Mouse (Mus musculus) neural tube, embryonic 15.5 days (tissue): ENCODE results near the gene Fgfr2. TPM values are rescaled to one million over a fixed set of nuclear protein-coding genes. Genes with fewer than 3 reads are reported as not detected.

Source experiments
- ATAC-seq: fragments of 200-750 bp; cut with Nextera tagmentation; 2 replicates; pipeline ENCODE4 v1.8.0; 2017; ENCODE audit warnings: mild to moderate bottlenecking, moderate TSS enrichment, moderate library complexity; ENCODE audit not compliant: low FRiP score
- H3K27ac ChIP-seq: fragments of 300-500 bp; sonication (generic); replicated peaks from 2 replicates; pipeline ENCODE4 v1.5.1; 2015; ENCODE audit warnings: mild to moderate bottlenecking, inconsistent platforms
- H3K27me3 ChIP-seq: fragments of 300-500 bp; sonication (generic); replicated peaks from 2 replicates; pipeline ENCODE4 v1.6.1; 2015; ENCODE audit warnings: inconsistent platforms
- H3K36me3 ChIP-seq: fragments of 300-500 bp; sonication (generic); 2 replicates; pipeline ENCODE4 v1.6.1; 2015; ENCODE audit warnings: inconsistent platforms
- H3K4me1 ChIP-seq: fragments of 300-500 bp; sonication (generic); 2 replicates; pipeline ENCODE4 v1.6.1; 2015; ENCODE audit warnings: inconsistent platforms
- H3K4me2 ChIP-seq: fragments of 300-500 bp; sonication (generic); 2 replicates; pipeline ENCODE4 v1.6.1; 2015; ENCODE audit warnings: inconsistent platforms, mild to moderate bottlenecking, moderate library complexity
- H3K4me3 ChIP-seq: fragments of 300-500 bp; sonication (generic); replicated peaks from 2 replicates; pipeline ENCODE4 v1.5.1; 2015; ENCODE audit warnings: mild to moderate bottlenecking, inconsistent platforms
- H3K9ac ChIP-seq: fragments of 300-500 bp; sonication (generic); replicated peaks from 2 replicates; pipeline ENCODE4 v1.6.1; 2015; ENCODE audit warnings: mild to moderate bottlenecking, inconsistent platforms
- H3K9me3 ChIP-seq: fragments of 300-500 bp; sonication (generic); replicated peaks from 2 replicates; pipeline ENCODE4 v1.6.1; 2016; ENCODE audit warnings: inconsistent platforms
- WGBS: fragments of 180-500 bp; shearing (Covaris S2); methylation state at CpG from one replicate; pipeline ENCODE4 v1.1.7; 2015; ENCODE audit warnings: mixed read lengths; 5-methylcytosine and 5-hydroxymethylcytosine counted together
- polyA plus RNA-seq: library from polyadenylated mRNA; unstranded; fragments of >200 nt; fragmentation: Nextera tagmentation; extraction: Ambion mirVana; gene quantifications from 2 replicates; pipeline ENCODE4 v1.2.1, GENCODE M21; 2015

The Fgfr2 gene
- polyA plus RNA-seq, 1 experiment from 2014 or later = 21.2 TPM

DNA sequence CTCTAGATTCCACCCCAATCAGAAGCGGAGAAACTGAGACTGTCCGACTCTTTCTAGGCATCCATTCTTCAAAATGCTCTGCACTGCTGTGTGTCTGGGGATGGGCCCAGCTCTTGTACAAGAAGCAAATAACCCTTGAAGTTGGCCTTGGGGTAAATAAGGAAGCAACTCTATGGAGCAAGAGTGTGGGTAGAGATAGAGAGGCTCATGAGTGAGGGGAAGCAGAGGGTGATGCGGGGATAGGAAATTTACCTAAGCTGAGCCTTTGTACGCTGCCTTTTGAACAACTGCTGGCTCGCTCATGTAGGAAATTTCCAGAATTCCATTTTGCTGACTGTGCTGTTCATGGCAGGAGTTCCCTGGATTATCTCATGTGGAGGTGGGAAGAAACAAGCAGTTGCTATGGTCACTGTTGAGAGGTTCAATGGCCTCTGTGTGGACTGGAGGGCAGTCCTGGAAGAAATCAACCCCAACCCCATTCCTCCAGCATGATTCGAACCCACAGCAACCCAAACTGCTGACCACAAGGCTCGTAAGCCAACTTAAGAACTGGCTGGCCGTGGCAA is 896.0 kb downstream of the Fgfr2 start:
- Histone ChIP-seq H3K36me3 (no peaks in the 10 kb centered on the region), H3K27ac (no peak overlapping the region), H3K4me2 (no peak overlapping the region), H3K9ac (no peak overlapping the region), H3K27me3 (0 out of 2 replicates have a peak, but pooled peaks cover 4% of the 10 kb centered on the region), H3K9me3 (no peaks in the 10 kb centered on the region), H3K4me1 (peaks cover 8% of the 10 kb centered on the region; the same call in 1 of the 2 replicates), H3K4me3 (no peak overlapping the region)
- 0 out of 2 replicates have a peak, but pooled peaks have one; percentile 11 for ATAC-seq
- WGBS = 84% methylated on average over 8 of the region's 8 CpGs

DNA sequence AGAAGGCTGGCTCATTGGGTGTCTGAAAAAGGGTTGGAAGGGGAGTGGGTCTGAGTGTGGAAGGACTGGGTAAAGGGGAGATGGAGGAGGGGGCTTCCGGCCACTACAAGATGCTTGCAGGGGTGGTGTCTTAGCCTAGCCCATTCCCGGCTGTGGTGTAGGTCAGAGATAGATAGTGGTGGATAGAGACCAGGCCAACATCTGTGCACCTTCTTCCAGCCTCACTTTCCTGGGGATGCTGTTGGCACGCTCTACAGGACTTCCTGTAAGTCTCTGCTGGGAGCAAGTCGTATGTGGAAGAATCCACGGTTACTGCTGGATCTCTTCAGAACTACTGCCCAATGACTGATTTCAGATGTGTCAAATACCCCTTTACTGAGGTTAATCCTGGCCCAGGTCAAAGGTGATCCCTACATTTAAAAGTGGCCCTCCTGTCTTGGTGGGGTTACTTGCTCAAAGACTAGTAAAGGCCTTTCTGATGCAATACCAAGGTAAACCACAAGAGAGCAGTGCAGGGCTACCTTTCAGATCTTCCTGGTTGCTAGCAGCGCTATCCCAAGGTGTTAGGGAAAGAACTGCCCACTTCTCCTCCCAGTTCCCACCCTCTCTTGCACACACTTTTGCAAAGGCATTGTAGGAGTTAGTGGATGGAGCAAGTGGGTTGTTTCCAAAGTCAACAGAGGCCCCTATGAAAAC is 896.6 kb downstream of the Fgfr2 start:
- Histone ChIP-seq H3K36me3 (no peaks in the 10 kb centered on the region), H3K4me1 (peaks cover 8% of the 10 kb centered on the region; the same call in 1 of the 2 replicates), H3K27me3 (0 out of 2 replicates have a peak, but pooled peaks cover 4% of the 10 kb centered on the region), H3K9me3 (no peaks in the 10 kb centered on the region), H3K4me2 (no peak overlapping the region), H3K27ac (no peak overlapping the region), H3K4me3 (no peak overlapping the region), H3K9ac (no peak overlapping the region)
- 69% methylated on average over 6 of the region's 6 CpGs for WGBS
- ATAC-seq = peak; percentile 49; the same call in 1 of the 2 replicates

DNA sequence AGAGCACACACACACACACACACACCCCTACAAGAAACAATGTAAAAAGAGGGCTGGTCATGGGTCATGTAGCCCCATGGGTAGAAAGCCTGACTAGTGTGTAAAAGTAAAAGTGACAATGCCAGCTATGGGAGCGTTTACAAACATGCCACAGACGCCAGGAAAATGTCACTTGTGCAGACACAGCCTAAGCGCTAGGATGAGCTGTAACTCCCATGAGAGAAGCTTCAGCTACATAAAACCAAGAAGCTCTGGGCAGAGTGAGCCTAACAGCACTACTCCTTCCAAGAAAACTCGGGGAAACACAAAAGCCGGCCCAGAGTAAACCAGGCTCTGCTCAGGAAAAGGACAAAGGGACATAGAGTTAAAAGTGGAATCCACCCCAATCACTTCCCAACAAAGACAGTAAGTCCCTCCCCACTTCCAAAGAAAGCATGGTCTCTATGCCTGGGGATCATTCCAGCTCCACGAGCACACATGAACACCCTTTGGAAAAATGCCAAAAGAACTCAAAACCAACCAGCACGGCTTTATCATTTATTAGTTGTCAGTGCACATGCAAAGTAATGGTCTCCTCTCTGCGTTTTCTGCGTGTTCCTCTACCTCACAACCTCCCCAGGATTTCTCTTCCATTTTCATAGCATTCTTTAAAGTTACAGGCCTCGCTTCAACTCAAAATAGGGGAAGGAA is 899.6 kb downstream of the Fgfr2 start:
- Histone ChIP-seq H3K27me3 (0 out of 2 replicates have a peak, but pooled peaks cover 4% of the 10 kb centered on the region), H3K36me3 (no peaks in the 10 kb centered on the region), H3K4me3 (no peak overlapping the region), H3K27ac (no peak overlapping the region), H3K4me1 (peaks cover 8% of the 10 kb centered on the region; the same call in 1 of the 2 replicates), H3K9me3 (no peaks in the 10 kb centered on the region), H3K4me2 (no peak overlapping the region), H3K9ac (no peak overlapping the region)
- WGBS = 35% methylated on average over 10 of the region's 10 CpGs
- ATAC-seq = no peak

DNA sequence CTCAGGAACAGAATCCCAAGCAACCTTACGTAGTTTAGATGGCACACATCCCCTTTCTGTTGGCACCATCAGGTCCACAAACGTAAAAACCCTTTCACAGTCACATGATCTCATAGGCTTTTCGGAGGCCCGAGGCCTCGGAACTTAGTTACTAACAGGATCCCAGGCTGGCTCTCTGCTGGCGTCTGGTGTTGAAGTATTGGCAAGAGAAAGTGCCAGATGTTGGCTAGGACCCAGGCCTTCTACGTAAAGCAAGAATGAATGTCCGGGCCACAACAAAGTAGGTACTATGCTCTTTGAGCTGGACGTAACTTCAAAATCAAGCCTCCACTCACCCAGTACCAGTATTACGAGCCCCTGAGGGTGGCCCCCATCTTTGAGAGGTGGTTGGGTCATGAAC is 909.1 kb downstream of the Fgfr2 start:
- no peak overlapping the region for H3K27ac ChIP-seq
- no peak overlapping the region for H3K9ac ChIP-seq
- WGBS = 70% methylated on average over 10 of the region's 10 CpGs
- no peaks in the 10 kb centered on the region for H3K36me3 ChIP-seq
- ATAC-seq = no peak
- H3K27me3 ChIP-seq = peaks cover 5% of the 10 kb centered on the region
- H3K4me2 ChIP-seq = no peak overlapping the region
- no peaks in the 10 kb centered on the region for H3K9me3 ChIP-seq
- H3K4me3 ChIP-seq = no peak overlapping the region
- peaks cover 29% of the 10 kb centered on the region for H3K4me1 ChIP-seq

DNA sequence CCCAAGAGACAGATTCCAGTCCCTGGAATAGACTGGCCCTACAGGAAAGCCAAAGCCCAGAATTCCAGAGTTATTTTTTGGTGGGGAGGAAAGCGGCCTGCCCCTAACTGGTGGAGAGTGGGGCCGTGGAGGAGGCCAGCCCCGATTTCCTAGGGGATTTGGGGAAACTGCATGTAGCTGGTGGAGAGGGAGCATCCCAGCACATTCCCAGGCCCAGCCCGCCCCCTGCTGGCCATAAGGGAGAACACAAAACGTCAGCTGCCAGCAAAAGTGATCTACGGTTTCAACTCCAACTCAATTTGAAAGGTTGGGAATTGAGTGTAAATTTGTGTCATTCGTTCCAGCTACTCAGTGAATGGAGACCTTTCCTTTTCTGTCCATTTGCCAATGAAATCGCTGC is 909.7 kb downstream of the Fgfr2 start:
- Histone ChIP-seq H3K36me3 (no peaks in the 10 kb centered on the region), H3K4me2 (no peak overlapping the region), H3K9ac (no peak overlapping the region), H3K4me1 (peaks cover 29% of the 10 kb centered on the region), H3K27me3 (peaks cover 5% of the 10 kb centered on the region), H3K27ac (no peak overlapping the region), H3K9me3 (no peaks in the 10 kb centered on the region), H3K4me3 (no peak overlapping the region)
- 6% methylated on average over 8 of the region's 8 CpGs for WGBS
- ATAC-seq = no peak; the same call in 1 of the 2 replicates

DNA sequence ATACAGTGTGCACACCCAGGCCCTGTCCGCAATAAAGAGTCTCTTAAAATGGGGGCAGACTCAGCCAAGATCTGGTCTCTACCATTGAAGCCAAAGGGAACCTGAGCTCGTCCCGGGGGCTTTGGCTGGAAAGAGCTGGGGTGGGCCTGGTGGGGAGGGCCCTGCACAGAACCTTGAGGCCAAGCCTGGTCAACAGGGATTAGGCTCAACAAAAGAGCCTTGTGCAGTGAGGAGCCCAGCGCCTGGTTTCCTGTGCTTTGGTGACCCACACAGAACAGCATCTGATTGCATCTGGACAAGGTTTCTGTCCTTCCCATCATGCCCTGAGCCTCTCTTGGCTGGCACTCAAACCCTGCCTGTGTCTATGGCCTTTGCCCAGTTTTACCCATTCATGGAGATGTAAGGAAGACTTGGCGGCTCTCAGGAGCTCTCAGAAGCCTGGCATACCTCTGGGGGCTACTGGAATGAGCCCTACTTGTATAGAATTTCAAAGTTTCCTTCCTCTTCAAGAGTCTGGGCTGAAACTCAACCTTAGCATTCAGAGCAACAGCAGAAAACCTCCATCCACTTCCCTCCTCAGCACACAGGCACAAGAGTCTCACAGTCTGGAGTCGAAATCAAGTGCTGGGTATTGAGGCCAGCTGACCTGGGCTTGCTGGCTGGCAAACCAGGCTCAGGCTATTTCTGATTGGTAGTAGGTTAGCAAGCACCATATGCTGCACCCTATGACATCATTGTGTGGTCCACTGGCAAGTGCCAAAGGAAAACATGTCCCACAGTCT is 911.0 kb downstream of the Fgfr2 start:
- no peak for ATAC-seq
- Histone ChIP-seq H3K4me3 (no peak overlapping the region), H3K36me3 (no peaks in the 10 kb centered on the region), H3K4me2 (no peak overlapping the region), H3K9me3 (no peaks in the 10 kb centered on the region), H3K27ac (no peak overlapping the region), H3K9ac (no peak overlapping the region), H3K4me1 (peaks cover 29% of the 10 kb centered on the region), H3K27me3 (peaks cover 5% of the 10 kb centered on the region)
- 77% methylated on average over 6 of the region's 6 CpGs for WGBS

DNA sequence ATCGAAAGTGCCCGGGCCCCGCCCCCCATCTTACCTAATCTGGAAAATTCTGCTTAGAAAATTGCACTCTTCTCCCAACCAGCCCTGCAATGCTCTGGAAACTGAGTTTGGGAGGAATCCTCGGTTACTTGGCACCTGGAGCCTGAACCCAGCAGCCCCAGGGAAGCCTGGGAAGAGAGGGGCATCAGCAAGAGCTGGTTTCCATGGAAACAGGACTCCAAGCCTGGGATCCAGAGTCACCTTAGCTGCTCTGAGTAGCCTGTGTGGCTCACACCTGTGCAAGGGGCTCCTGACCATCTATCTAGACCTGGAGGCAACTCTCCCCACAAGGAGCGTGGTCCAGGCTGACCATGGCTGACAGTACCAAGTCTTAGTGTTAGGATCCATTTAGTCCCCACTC is 912.5 kb downstream of the Fgfr2 start:
- Histone ChIP-seq H3K27ac (no peak overlapping the region), H3K4me3 (no peak overlapping the region), H3K4me2 (no peak overlapping the region), H3K9me3 (no peaks in the 10 kb centered on the region), H3K27me3 (peaks cover 5% of the 10 kb centered on the region), H3K36me3 (no peaks in the 10 kb centered on the region), H3K9ac (no peak overlapping the region), H3K4me1 (peaks cover 29% of the 10 kb centered on the region)
- ATAC-seq = no peak
- WGBS = 77% methylated on average over 5 of the region's 5 CpGs

DNA sequence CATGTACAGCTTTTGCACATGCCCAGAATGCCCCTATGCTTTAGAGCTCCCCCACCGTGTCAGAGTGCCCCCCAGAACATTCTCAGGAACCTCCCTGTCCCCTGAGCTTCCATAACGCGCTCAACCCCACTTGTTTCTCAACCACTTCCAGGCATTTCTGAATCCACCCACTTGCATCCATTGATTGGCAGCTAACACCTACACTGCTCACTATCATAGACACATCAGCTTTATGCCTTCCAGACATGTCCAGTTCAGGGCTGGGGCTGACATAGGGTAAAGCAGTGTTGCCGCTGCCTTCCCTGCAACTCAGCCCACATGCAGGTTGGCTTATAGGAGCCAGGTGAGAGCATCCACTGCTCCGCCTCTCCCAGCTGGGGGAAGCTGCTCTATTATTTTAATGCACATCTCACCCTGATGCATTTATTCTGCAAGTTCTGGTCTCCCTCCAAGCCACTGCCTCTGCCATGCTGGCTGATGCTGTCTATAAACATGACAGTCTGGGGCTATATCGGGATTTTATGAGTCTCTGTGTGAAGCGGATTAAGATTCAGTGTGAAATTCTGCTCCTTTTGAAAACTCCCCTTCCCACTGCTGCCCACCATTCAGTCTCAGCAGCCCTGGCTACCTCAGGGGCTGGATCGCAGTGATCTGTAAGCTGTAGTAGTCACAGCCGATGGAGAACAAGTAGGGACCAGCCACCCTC is 914.1 kb downstream of the Fgfr2 start:
- H3K36me3 ChIP-seq = no peaks in the 10 kb centered on the region
- 69% methylated on average over 9 of the region's 9 CpGs for WGBS
- H3K4me2 ChIP-seq = no peak overlapping the region
- H3K27ac ChIP-seq = no peak overlapping the region
- ATAC-seq = no peak
- H3K9me3 ChIP-seq = no peaks in the 10 kb centered on the region
- no peaks in the 10 kb centered on the region for H3K27me3 ChIP-seq
- no peak overlapping the region for H3K9ac ChIP-seq
- no peak overlapping the region for H3K4me3 ChIP-seq
- peaks cover 28% of the 10 kb centered on the region for H3K4me1 ChIP-seq

DNA sequence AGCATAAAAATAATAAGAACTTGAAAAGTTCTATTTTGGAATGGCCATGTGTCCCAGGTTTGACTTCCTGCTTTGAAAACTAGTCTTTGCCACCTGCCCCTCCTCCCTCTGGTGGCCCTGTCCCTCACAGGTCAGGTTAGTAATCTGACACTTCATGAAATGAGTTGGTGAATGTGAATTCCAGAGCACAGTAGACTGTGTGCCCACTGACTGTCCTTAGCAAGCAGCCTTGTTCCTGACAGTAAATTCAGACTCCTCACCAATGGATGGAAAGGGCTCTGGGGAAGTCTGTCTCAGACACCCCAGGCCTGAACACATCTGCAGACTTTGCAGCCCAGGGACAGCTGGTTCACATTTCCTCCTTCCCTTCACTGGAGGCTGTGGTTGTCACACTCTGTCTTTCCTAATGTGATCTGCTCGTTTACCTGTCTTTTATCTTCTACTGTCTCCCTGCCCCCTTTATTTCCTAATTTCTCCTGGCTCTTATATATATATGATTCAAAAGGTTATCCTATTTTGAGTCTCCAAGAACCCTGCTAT is 919.0 kb downstream of the Fgfr2 start:
- no peaks in the 10 kb centered on the region for H3K36me3 ChIP-seq
- H3K4me1 ChIP-seq = no peaks in the 10 kb centered on the region
- H3K4me2 ChIP-seq = no peak overlapping the region
- ATAC-seq = no peak
- no peaks in the 10 kb centered on the region for H3K27me3 ChIP-seq
- no peak overlapping the region for H3K4me3 ChIP-seq
- H3K9ac ChIP-seq = no peak overlapping the region
- no peak overlapping the region for H3K27ac ChIP-seq
- WGBS = 56% methylated on average over 1 of the region's 1 CpGs
- no peaks in the 10 kb centered on the region for H3K9me3 ChIP-seq

DNA sequence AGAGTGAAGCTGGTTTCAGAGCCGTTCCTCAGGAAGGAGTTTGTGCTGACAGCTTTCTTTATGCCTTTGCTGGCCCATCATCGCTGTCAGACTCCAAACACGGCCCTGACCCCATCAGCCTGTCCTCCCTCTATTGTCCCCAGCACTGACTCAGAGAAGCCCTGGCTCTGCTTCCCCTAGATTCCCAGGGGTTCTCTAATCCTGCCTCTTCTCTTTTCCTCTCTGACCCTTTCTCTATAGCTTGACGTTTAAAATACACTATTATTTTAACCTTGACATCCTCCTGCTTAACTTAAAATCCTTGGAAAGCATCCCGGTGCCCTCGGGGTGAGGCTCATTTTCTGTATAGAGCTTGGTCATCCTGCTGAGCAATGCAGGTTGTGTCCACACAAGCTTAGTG is 923.5 kb downstream of the Fgfr2 start:
- Histone ChIP-seq H3K9ac (no peak overlapping the region), H3K4me2 (no peak overlapping the region), H3K4me1 (no peaks in the 10 kb centered on the region), H3K36me3 (no peaks in the 10 kb centered on the region), H3K4me3 (no peak overlapping the region), H3K27me3 (no peaks in the 10 kb centered on the region), H3K27ac (no peak overlapping the region), H3K9me3 (no peaks in the 10 kb centered on the region)
- 43% methylated on average over 6 of the region's 6 CpGs for WGBS
- no peak for ATAC-seq

DNA sequence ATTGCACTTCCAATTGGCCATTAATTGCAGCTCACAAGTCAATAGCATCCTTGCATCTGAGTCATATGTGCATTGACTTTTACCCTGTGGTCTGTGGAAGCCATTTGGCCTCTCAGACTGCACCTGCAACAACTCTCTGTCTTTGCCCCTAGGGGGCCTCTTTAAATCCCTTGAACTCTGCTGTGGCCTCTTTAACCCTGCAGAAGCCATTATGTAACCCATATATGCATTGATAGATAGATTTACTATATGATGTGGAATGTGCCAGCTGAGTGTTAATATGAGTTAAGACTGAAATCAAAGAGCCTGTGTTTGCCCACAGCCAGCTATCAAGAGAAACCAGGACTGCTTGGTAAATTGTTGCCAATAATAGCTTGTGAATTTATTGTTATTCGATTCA is 924.3 kb downstream of the Fgfr2 start:
- no peak for ATAC-seq
- no peak overlapping the region for H3K4me2 ChIP-seq
- H3K36me3 ChIP-seq = no peaks in the 10 kb centered on the region
- H3K4me1 ChIP-seq = no peaks in the 10 kb centered on the region
- 85% methylated on average over 1 of the region's 1 CpGs for WGBS
- no peak overlapping the region for H3K4me3 ChIP-seq
- no peaks in the 10 kb centered on the region for H3K27me3 ChIP-seq
- H3K27ac ChIP-seq = no peak overlapping the region
- H3K9me3 ChIP-seq = no peaks in the 10 kb centered on the region
- H3K9ac ChIP-seq = no peak overlapping the region
